Mouse (Mus musculus) heart, adult 2 months (tissue): Measurements from ENCODE around the gene Klf9. TPM values are rescaled to one million over a fixed set of nuclear protein-coding genes. Genes with fewer than 3 reads are reported as not detected.

Source experiments
- DNase-seq, 2 experiments: peaks; one replicate each; pipeline ENCODE4 v3.0.0; 2021
- H3K27ac ChIP-seq: fragments of 200-600 bp; 2 replicates; pipeline ENCODE4 v1.8.1; 2022
- H3K27me3 ChIP-seq: fragments of 200-500 bp; 2 replicates; pipeline ENCODE4 v1.6.1; 2012; ENCODE audit warnings: mild to moderate bottlenecking, low read length, inconsistent platforms, mixed read lengths; ENCODE audit not compliant: control insufficient read depth, insufficient read depth
- H3K36me3 ChIP-seq: fragments of 200-500 bp; 2 replicates; pipeline ENCODE4 v1.6.1; 2012; ENCODE audit warnings: low read length, inconsistent platforms; ENCODE audit not compliant: control insufficient read depth, insufficient read depth
- H3K4me1 ChIP-seq: fragments of 200-500 bp; 2 replicates; pipeline ENCODE4 v1.6.1; 2011; ENCODE audit warnings: low read length; ENCODE audit not compliant: control insufficient read depth, insufficient read depth
- H3K4me3 ChIP-seq: fragments of 200-600 bp; 2 replicates; pipeline ENCODE4 v1.8.1; 2022
- H3K79me2 ChIP-seq: fragments of 200-500 bp; replicated peaks from 2 replicates; pipeline ENCODE4 v1.6.1; 2012; ENCODE audit warnings: mild to moderate bottlenecking, inconsistent platforms, low read length, moderate library complexity, mixed read lengths; ENCODE audit not compliant: control insufficient read depth, insufficient read depth
- H3K9ac ChIP-seq: fragments of 200-500 bp; 2 replicates; pipeline ENCODE4 v1.6.1; 2012; ENCODE audit warnings: low read depth, mild to moderate bottlenecking, control low read depth, inconsistent platforms, low read length, mixed read lengths
- CTCF ChIP-seq: fragments of 200-600 bp; IDR thresholded peaks from 2 replicates; pipeline ENCODE4 v1.8.1; 2022; ENCODE audit warnings: antibody characterized with exemption, mild to moderate bottlenecking, moderate library complexity
- EP300 ChIP-seq: fragments of 200-500 bp; IDR thresholded peaks from 2 replicates; pipeline ENCODE4 v1.6.1; 2011; ENCODE audit warnings: low read depth, low read length, control low read depth; ENCODE audit not compliant: insufficient read depth
- POLR2A ChIP-seq: fragments of 200-500 bp; IDR thresholded peaks from 2 replicates; pipeline ENCODE4 v1.6.1; 2011; ENCODE audit warnings: mild to moderate bottlenecking, low read depth, low read length, control low read depth; ENCODE audit not compliant: insufficient read depth
- whole genome bisulfite sequencing: fragments of 180-500 bp; shearing (Covaris S2); methylation state at CpG from one replicate; pipeline ENCODE4 v1.1.7; 2018; 5-methylcytosine and 5-hydroxymethylcytosine counted together
- intact Hi-C: fragments of 180-260 bp; cut with DNase I; formaldehyde crosslinking; loops from one replicate; pipeline ENCODE4 v1.15.1; 2025
- polyA plus RNA-seq: library from polyadenylated mRNA; depleted of rRNA; stranded (reverse); fragments of >200 nt; gene quantifications from 2 replicates; pipeline ENCODE4 v1.2.3, GENCODE M21; 2012
- total RNA-seq, 2 experiments: library from RNA; stranded (reverse); gene quantifications; 2 replicates each; pipeline ENCODE4 v1.2.3; 2021

Gene Klf9
- total and polyA plus RNA-seq, 3 experiments, result 40.3 to 142 (median 121) TPM

DNA sequence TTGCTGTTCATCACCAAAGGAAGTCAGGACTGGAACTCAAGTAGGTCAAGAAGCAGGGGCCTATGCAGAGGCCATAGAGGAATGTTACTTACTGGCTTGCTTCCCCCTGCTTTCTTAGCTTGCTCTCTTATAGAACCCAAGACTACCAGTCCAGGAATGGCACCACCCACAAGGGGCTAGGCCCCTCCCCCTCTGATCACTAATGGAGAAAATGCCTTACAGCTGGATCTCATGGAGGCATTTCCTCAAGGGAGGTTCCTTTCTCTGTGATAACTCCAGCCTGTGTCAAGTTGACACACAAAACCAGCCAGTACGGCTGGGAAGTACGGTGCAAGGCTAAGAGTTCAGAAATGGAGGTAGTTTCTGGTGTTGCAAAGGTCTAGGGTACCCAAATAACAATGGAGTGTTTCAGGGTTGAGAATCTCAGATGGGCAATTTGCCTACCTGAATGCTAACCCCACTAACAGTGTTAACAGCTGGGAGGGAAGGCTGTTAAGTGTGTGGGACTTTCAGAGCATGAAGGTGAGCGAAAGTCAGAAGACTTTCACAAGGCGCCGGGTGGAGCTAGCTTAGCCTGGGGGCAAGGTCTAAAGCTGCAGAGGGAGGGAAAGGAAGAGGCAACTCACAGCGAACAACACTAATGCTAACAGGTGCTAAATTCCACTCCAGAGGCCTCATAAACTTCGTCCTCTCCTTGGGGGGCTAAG, 8.2 kb upstream of the Klf9 start:
- no peak for TF ChIP-seq POLR2A
- 0 out of 2 replicates have a peak, but pooled peaks have one; percentile 7 for TF ChIP-seq EP300
- no peak for TF ChIP-seq CTCF
- intact Hi-C loops, result loop anchor here (2.0 kb wide), 1 partner anchor 126 kb away; no protein-coding TSS in a partner anchor

DNA sequence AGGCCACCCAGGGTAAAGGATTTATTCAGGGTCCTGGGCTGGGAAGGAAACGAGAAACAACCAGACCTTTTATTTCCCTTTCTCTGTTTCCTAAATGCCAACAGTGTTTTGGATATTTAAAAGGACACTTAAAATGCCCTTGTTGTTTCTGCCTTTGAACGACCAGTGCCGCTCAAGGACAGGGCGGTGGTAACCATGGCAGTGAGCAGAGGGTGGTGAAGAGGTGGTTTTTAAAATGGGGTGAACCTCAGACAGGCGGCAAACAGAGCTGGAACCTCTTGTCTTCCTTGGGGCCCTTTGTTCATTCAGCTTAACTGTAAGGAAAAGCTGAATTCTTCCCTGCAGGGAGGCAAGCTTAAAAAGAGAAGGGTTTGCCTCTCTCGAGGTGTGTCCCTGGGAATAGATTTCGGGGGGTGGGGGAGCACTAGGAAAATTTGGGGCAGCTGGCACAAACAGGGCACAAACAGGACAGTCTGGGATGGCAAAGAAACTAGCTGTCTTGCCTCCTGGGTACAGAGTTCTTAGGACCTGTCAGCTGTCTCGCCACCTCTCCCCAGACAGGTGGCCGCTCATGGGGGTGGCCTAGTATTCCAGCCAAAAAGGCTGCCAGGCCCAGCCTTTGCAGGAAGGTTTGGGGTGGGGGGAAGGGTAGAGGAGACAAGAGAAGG, 7.5 kb upstream of the Klf9 start:
- H3K27ac ChIP-seq, result peak overlapping the region; percentile 100
- H3K9ac ChIP-seq, result peak overlapping the region; percentile 79
- WGBS, result 32% methylated on average over 9 of the region's 9 CpGs

More for the DNA sequence above, 8.2 kb upstream of the Klf9 start:
- Histone ChIP-seq H3K27ac (peak overlapping the region; percentile 100), H3K79me2 (no peaks in the 10 kb centered on the region), H3K4me1 (peaks cover 14% of the 10 kb centered on the region), H3K4me3 (no peak overlapping the region), H3K27me3 (no peaks in the 10 kb centered on the region), H3K36me3 (peaks cover 8% of the 10 kb centered on the region), H3K9ac (peak overlapping the region; percentile 79)
- WGBS, result 63% methylated on average over 7 of the region's 7 CpGs
- DNase-seq, result peak in 1 of 2 experiments; percentile 54

DNA sequence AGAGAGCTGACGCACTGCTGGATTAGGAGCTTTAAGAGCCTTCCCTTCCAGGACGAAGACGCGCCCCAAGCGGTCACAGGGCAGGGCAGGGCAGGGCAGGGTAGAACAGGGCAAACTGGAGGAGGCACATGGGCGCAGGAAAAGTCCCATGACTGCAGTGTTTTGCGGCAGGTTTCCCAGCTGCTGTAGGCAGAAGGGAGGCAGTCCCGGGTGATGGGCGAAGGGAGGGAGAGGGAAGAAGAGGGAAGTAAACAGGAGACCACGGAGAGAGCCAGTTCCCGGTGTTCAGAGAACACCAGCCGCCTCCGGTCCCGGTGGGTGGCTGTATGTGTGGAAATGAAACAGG, 7.0 kb upstream of the Klf9 start:
- Histone ChIP-seq H3K4me1 (peaks cover 14% of the 10 kb centered on the region), H3K79me2 (no peaks in the 10 kb centered on the region), H3K27me3 (no peaks in the 10 kb centered on the region), H3K9ac (peak overlapping the region; percentile 79), H3K36me3 (peaks cover 8% of the 10 kb centered on the region), H3K4me3 (peak overlapping the region; percentile 59), H3K27ac (peak overlapping the region; percentile 100)
- WGBS, result under 1% methylated on average over 14 of the region's 14 CpGs
- peak; percentile 88 to 91 for DNase-seq
- TF ChIP-seq POLR2A (peak; percentile 74), CTCF (peak; percentile 62), EP300 (peak; percentile 96)
- intact Hi-C loops, result loop anchor here (1.0 kb wide), 2 partner anchors 69 to 77 kb away; no protein-coding TSS in a partner anchor

More for the DNA sequence above, 7.5 kb upstream of the Klf9 start:
- DNase-seq, result peak in 1 of 2 experiments; percentile 57
- Histone ChIP-seq H3K27me3 (no peaks in the 10 kb centered on the region), H3K4me1 (peaks cover 14% of the 10 kb centered on the region), H3K79me2 (no peaks in the 10 kb centered on the region), H3K4me3 (peak overlapping the region; percentile 59), H3K36me3 (peaks cover 8% of the 10 kb centered on the region)
- 0 out of 2 replicates have a peak, but pooled peaks have one; percentile 5 for TF ChIP-seq EP300
- TF ChIP-seq POLR2A, result no peak
- intact Hi-C loops, result loop anchor here (1.0 to 2.0 kb wide), 3 partner anchors 68 to 127 kb away; no protein-coding TSS in a partner anchor

DNA sequence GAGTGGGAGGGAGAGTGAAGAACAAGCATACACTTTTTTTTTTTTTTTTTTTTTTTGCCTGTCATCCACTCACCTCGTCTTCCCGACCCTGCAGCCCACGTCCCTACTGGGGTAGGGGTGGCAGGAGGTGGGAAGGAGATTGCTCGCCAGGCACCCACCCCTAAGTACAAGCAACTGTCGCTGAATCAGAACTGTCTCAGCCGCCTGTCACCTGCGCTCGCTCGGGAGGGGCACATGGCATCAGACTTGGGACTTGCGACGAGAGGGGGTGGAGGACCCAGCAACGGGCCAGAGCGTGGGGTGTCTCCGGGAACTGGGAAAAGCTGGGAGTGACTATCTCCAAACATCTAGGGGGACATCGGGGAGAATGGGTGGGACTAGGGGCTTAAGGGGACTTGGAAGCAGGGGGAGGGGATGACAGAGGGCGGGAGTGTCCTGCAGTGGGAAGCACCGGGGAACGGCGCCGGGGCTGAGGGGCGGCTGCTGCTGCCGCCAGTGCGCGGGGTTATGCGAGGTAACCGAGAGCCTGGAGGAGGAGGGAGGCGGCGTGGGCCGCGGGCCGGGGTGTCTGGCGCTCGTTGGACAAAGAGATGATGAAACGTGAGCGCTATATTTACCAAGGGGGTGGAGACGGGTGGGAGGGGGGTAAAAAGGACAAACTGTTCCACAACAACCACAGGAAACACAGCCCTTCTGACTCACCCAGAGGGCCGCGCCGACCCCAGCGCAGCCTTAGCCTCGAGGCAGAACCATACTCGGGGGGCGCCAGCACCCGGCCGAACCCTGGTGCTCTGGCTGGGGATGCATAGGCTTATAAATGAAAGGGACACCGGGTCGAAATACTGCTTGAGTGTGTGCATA, 6.4 kb upstream of the Klf9 start:
- peak overlapping the region; percentile 59 for H3K4me3 ChIP-seq
- H3K36me3 ChIP-seq, result peaks cover 8% of the 10 kb centered on the region
- no peaks in the 10 kb centered on the region for H3K27me3 ChIP-seq
- peak; percentile 95 to 97 for DNase-seq
- under 1% methylated on average over 47 of the region's 47 CpGs for whole genome bisulfite sequencing
- peaks cover 15% of the 10 kb centered on the region for H3K4me1 ChIP-seq
- intact Hi-C loops, result loop anchor here (1.0 kb wide), 3 partner anchors 69 to 218 kb away; no protein-coding TSS in a partner anchor
- H3K79me2 ChIP-seq, result no peaks in the 10 kb centered on the region
- peak; percentile 99 for TF ChIP-seq EP300
- TF ChIP-seq POLR2A, result peak; percentile 82
- peak; percentile 20 for TF ChIP-seq CTCF
- H3K9ac ChIP-seq, result peak overlapping the region; percentile 87
- H3K27ac ChIP-seq, result peak overlapping the region; percentile 100

DNA sequence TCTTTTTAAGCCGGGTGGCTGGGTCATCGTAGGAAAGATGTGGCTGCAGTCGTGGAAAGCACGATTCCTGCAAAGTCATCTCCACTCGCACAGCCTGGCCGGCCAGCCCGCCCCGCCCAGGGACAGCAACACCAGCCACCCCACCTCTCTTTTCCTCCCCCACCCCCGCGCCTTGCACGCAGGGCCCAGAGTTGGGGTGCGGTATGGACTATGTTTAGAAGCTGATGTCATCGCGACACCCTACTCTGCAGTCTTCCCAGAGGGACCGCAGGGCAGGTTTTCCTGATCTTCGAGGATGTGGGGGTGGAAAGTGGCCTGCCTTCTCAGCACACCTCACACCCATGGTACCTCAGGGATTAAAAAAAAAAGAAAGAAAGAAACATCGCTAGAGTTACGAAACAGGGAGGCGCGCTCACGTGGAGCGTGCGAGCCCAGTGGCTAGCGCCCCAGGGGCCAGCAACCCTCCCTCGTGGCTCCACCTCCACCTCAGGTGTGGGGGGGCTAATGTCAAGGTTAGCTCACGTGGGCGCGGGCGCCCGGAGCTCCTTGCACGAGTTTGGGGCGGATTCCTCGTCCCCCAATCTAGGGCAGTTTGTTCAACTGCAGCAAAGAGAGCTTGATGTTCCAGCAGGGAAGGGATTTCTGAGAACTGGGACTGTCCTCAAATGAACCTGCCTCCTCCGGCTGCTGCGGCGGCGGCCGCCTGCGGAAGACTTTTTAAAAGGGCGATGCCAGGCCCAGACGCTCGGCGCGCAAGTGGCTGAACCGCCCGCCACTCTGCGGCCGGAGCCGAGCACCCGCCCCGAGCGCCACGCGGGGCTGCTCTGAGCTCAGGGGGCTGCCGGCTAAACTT, 5.5 kb upstream of the Klf9 start:
- peak overlapping the region; percentile 100 for H3K27ac ChIP-seq

More for the DNA sequence above, 5.5 kb upstream of the Klf9 start:
- H3K79me2 ChIP-seq, result no peaks in the 10 kb centered on the region
- DNase-seq, result peak; percentile 93 to 95
- H3K4me1 ChIP-seq, result peaks cover 15% of the 10 kb centered on the region
- TF ChIP-seq CTCF (peak; percentile 15; the same call in 1 of the 2 replicates), EP300 (peak; percentile 97), POLR2A (peak; percentile 45; the same call in 1 of the 2 replicates)
- intact Hi-C loops, result loop anchor here (1.0 kb wide), 1 partner anchor 219 kb away; no protein-coding TSS in a partner anchor
- H3K27me3 ChIP-seq, result no peaks in the 10 kb centered on the region
- under 1% methylated on average over 55 of the region's 55 CpGs for WGBS
- H3K9ac ChIP-seq, result peak overlapping the region; percentile 87
- H3K4me3 ChIP-seq, result peak overlapping the region; percentile 57
- peaks cover 8% of the 10 kb centered on the region for H3K36me3 ChIP-seq
